Mouse (Mus musculus): Measurements from ENCODE around the gene Tspan3. TPM values are rescaled to one million over a fixed set of nuclear protein-coding genes. Genes with fewer than 3 reads are reported as not detected.

Gene Tspan3
- polyA plus RNA-seq, 1 experiment from 2014 or later = 592 TPM

DNA sequence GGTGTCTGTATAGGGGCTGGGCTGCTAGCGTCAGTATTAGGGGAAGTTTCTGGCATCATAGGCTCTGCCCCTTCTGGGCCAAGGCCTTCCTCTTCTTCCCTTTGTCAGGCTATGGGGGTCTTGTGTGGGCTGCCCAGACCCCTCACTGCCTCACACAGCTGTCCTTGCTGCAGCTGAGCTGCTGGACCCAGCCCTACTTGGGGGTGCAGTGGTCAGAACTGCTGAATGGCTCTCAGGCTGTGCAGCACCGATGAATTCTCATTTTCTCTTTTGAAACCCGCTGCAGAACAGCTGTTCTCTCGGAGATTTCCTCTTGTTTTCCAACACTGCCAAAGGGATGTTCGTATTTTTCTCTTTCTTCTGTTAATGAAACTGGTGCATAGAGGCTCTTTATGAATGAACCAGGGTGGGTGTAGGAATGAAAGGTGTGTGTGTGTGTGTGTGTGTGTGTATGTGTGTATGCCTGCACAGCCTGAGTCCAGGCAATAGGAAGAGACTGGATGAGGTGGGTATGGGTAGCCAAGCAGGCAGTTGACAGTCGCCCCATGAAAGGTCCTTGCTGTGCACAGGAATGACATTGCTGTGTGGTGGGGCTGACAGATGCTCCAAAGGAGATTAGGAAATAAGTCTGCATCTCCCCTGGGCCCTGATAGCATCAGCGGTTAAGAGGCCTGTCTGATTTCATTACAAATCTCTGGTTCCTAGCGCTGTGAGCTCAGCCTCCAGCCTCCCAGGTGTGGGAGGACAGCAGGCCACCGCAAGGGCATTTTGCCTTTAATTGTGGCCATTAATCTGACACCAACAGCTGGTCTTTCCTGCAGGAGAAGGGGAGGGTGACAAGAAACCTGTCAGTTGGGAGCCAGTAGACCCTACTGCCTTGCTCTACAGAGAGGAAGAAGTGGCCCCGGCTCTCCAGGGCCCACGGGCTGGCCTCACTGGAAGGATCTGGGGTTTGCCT, 26.5 kb upstream of the Tspan3 start:
- Histone ChIP-seq H3K27ac (peak overlapping the region; percentile 30; the same call in 1 of the 2 replicates), H3K27me3 (0 out of 2 replicates have a peak, but pooled peaks cover 9% of the 10 kb centered on the region), H3K36me3 (no peaks in the 10 kb centered on the region), H3K4me1 (replicated peaks) (peaks cover 19% of the 10 kb centered on the region), H3K9ac (replicated peaks) (no peak overlapping the region), H3K4me2 (replicated peaks) (no peak overlapping the region), H3K9me3 (no peaks in the 10 kb centered on the region), H3K4me3 (replicated peaks) (no peak overlapping the region)
- ATAC-seq = peak; percentile 71; the same call in 1 of the 2 replicates
- 55% methylated on average over 11 of the region's 11 CpGs for WGBS

DNA sequence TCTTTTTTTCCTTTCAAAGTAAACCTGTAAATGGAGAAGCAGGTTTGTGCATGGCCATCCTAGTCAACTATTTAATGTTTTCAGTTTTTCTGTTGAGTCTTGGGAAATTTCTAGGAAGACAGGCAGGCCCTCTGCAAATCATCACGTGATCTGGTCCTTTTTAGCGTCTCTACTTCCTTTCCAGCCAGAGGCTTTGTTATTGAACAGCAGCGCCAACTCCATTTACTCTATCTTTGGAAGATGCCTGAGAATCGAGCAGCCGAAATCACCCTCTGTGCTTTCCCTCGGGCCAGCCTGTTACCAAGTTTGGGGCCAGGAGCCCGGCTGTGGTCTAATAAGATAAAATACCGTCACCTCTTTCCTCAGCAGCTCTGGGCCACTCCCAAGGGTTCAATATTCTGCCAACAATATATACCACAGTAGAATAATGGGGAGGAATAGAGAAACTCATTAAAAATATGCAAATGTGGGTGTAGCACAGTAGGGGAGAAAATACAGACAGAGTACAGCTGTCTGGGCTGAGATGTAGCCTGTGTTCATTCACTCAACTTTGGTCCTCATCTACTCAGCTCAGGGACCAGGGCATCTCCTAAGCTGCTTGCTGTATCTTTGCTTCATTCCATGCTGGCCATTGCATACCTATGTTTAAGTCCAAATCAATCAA, 15.0 kb upstream of the Tspan3 start:
- Histone ChIP-seq H3K4me1 (replicated peaks) (peaks cover 13% of the 10 kb centered on the region), H3K9ac (replicated peaks) (no peak overlapping the region), H3K36me3 (no peaks in the 10 kb centered on the region), H3K9me3 (no peaks in the 10 kb centered on the region), H3K27ac (0 out of 2 replicates have a peak overlapping the region, but pooled peaks have one; percentile 35), H3K27me3 (no peaks in the 10 kb centered on the region), H3K4me2 (replicated peaks) (no peak overlapping the region), H3K4me3 (replicated peaks) (no peak overlapping the region)
- ATAC-seq = 0 out of 2 replicates have a peak, but pooled peaks have one; percentile 56
- WGBS = 30% methylated on average over 8 of the region's 8 CpGs

DNA sequence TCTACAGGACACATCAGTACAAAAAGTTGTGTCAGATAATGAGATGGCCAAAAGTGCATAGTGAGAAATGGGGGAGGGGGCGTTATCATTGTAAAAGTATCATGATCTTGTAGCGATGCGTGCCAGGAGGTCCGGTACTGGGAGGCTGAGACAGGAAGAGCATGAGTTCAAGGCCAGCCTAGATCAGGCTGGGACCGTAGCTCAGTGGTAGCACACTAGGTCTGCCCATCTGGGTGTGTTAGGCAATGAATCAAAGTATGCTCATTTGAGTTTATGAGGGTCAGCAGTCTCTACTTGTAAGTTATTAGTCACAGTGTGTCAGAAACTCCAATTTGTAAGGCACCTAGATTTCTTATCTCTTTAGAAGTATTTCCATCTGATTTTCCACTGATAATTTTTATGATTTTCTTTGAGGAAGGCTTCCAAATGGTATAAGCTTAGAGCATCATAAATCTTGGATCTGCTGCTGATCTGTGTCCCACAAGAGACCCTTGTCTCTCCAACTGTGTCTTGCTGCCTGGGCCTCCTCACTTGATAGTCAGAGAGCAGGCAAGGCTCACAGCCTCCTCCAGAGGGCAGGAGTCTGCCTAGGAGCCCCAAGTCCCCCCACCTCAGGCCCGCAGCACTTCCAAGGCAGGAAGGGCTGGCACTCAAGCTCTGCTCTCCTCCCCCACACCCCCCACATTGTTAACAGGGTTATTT, 14.3 kb upstream of the Tspan3 start:
- Histone ChIP-seq H3K27ac (no peak overlapping the region), H3K9me3 (no peaks in the 10 kb centered on the region), H3K9ac (replicated peaks) (no peak overlapping the region), H3K36me3 (no peaks in the 10 kb centered on the region), H3K4me2 (replicated peaks) (no peak overlapping the region), H3K4me3 (replicated peaks) (no peak overlapping the region), H3K4me1 (replicated peaks) (peaks cover 13% of the 10 kb centered on the region), H3K27me3 (no peaks in the 10 kb centered on the region)
- ATAC-seq = no peak
- WGBS = 76% methylated on average over 6 of the region's 6 CpGs

DNA sequence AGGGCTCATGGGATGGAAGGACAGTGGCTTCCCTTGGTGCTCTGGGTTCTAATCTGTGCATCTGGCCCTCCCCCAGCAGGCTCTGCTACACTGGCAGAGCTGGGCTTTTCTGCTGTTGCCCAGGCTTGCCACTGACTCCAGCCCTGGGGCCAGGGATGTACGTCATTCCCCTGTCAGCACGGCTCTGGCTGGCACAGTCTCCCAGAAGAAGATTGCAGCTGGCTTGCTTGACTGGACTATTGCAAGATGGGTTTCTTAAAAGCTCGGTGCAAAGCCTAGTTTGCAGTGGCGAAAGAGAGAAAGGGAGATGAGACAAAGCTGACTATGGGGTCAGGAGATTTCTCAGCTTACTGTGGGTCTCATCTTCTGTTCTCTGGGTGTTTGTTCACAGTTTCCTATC, 12.1 kb upstream of the Tspan3 start:
- ATAC-seq = no peak
- peaks cover 13% of the 10 kb centered on the region for H3K4me1 ChIP-seq (replicated peaks)
- no peaks in the 10 kb centered on the region for H3K27me3 ChIP-seq
- no peak overlapping the region for H3K4me3 ChIP-seq (replicated peaks)
- no peaks in the 10 kb centered on the region for H3K9me3 ChIP-seq
- WGBS = 80% methylated on average over 4 of the region's 4 CpGs
- H3K27ac ChIP-seq = no peak overlapping the region
- H3K9ac ChIP-seq (replicated peaks) = no peak overlapping the region
- H3K36me3 ChIP-seq = no peaks in the 10 kb centered on the region
- no peak overlapping the region for H3K4me2 ChIP-seq (replicated peaks)

DNA sequence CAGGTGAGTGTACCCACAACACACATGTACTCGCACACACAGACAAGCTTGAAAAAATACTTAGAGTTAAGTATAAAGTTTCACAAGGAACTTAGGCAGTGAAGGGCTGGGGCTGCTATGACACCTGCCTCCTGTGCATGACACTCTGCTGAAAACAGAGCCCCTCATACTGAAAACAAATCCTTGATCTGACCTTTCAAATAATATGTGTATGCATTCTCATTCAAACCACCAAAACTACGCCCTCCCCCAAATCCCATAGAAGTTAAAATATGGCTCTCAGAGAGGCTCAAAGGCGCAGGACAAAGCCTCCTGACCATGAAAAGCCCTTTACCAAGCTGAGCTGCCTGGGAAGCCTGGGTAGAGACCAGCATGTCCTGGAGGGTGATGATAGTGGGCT, 10.0 kb upstream of the Tspan3 start:
- H3K4me3 ChIP-seq (replicated peaks) = no peak overlapping the region

DNA sequence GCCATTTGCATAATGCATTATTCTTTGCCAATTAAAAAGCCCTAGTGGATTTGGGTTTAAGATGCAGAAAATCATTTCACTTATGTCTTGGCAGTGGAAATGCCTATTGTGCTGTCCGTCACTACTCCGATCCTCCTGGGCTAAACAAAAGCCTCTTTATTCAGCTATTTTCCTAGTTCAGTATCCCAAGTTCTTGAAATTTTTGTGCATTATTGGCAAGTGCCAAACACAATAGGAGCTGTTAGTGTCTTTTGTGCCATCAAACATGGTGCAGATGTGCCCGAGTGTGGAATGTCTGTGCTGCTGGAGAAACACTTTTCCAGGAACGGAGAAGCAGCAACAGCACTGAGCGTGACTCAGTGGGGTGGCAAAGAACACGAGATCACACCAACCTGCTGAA, 2.4 kb upstream of the Tspan3 start:
- H3K4me3 ChIP-seq (replicated peaks) = no peak overlapping the region
- H3K4me1 ChIP-seq (replicated peaks) = peaks cover 14% of the 10 kb centered on the region
- no peak overlapping the region for H3K27ac ChIP-seq
- ATAC-seq = no peak
- H3K9me3 ChIP-seq = no peaks in the 10 kb centered on the region
- no peaks in the 10 kb centered on the region for H3K27me3 ChIP-seq
- peak overlapping the region; percentile 8; the same call in 1 of the 2 replicates for H3K4me2 ChIP-seq (replicated peaks)
- WGBS = 7% methylated on average over 6 of the region's 6 CpGs
- no peak overlapping the region for H3K9ac ChIP-seq (replicated peaks)
- peaks cover 4% of the 10 kb centered on the region; the same call in 1 of the 2 replicates for H3K36me3 ChIP-seq

More for the DNA sequence above, 10.0 kb upstream of the Tspan3 start:
- H3K27ac ChIP-seq = no peak overlapping the region
- no peaks in the 10 kb centered on the region for H3K9me3 ChIP-seq
- H3K4me2 ChIP-seq (replicated peaks) = no peak overlapping the region
- peaks cover under 1% of the 10 kb centered on the region; the same call in 1 of the 2 replicates for H3K36me3 ChIP-seq
- H3K9ac ChIP-seq (replicated peaks) = no peak overlapping the region
- WGBS = 75% methylated on average over 3 of the region's 3 CpGs
- no peak for ATAC-seq
- H3K4me1 ChIP-seq (replicated peaks) = peaks cover 6% of the 10 kb centered on the region
- H3K27me3 ChIP-seq = no peaks in the 10 kb centered on the region

DNA sequence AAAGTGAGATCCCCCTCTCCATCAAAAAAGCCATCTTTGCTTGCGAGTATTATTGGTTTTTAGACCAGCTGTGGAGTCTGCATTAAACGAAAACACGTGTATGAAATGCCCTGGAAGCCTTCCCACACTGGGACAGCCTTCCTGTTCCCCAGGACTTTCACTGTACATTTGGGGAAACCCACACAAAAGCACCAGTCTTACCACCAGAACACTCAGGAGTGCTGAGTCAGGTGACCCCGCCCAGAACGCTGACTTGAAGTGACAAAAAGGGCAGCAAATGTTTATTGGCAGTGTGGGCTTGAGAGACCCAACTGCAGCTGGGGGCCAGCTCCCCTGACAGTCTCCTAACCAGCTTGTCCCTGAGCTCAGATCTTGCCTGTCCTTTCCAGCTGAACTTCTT, 884 bp upstream of the Tspan3 start:
- H3K27ac ChIP-seq = no peak overlapping the region
- peaks cover 4% of the 10 kb centered on the region; the same call in 1 of the 2 replicates for H3K36me3 ChIP-seq
- H3K4me1 ChIP-seq (replicated peaks) = peaks cover 21% of the 10 kb centered on the region
- H3K4me3 ChIP-seq (replicated peaks) = no peak overlapping the region
- H3K9ac ChIP-seq (replicated peaks) = no peak overlapping the region
- H3K4me2 ChIP-seq (replicated peaks) = no peak overlapping the region
- H3K9me3 ChIP-seq = no peaks in the 10 kb centered on the region
- 75% methylated on average over 5 of the region's 5 CpGs for WGBS
- H3K27me3 ChIP-seq = no peaks in the 10 kb centered on the region
- no peak for ATAC-seq

DNA sequence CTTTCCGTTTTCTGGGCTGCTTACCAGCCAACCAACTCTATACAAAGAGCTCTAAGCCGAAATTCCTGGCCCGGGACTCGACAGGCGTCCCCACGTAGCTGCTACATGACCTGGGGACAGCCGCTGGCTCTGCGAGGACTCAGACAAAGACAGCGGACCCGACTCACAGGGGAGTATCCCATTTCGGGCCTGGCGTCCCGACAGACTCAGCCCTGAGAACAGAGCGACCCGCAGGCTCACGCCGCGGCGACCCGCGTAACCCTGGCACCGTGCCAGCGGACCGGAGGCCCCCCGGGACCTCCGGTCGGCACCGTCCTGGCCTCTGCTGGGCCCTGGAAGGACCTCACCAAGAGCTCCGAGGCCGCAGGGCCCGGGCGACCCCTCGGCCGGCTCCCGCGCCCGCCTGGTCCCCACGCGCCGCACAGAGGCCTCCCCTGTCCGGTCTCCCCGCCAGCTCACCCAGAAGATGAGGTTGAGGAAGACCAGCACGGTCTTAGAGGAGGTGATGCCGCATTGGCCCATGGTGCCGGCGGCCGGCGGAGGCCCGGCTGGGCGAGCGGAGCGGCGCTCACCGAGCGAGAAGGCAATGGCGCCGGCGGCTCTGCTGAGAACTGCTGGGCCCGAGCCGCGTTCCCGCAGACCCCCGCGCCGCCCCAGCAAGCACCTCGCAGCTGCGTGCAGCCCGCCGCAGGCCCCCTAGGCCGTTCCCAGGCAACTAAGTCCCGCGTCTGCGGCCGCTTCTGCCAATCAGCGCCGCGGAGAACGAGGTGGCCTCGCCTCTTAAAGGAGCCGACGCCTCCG, 4.7 kb downstream of the Tspan3 start:
- Histone ChIP-seq H3K36me3 (no peaks in the 10 kb centered on the region), H3K4me2 (replicated peaks) (peak overlapping the region; percentile 80), H3K4me3 (replicated peaks) (peak overlapping the region; percentile 71), H3K9ac (replicated peaks) (peak overlapping the region; percentile 97), H3K27ac (peak overlapping the region; percentile 98), H3K27me3 (no peaks in the 10 kb centered on the region), H3K4me1 (replicated peaks) (peaks cover 33% of the 10 kb centered on the region), H3K9me3 (no peaks in the 10 kb centered on the region)
- ATAC-seq = peak; percentile 99
- WGBS = under 1% methylated on average over 82 of the region's 82 CpGs

DNA sequence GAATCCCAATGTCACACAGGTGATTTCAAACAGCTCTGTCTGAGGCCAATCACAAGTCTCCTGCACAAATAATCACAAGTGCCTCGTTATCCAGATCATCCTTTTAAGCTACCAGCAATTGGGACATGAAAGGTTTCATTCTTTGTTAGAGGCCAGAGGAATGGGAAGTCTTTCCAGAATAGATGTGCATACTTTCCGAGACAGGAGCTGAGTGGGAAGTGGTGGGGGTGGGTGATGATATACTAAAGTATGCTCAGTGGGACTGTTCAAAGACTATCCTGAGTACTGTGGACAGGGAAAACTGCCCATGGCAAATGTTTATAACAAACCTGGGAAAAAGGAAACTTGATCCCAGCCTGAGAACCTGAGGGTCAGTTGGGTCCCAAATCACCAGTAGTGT, 5.8 kb downstream of the Tspan3 start:
- H3K27me3 ChIP-seq = no peaks in the 10 kb centered on the region
- peaks cover 33% of the 10 kb centered on the region for H3K4me1 ChIP-seq (replicated peaks)
- H3K27ac ChIP-seq = no peak overlapping the region
- H3K36me3 ChIP-seq = no peaks in the 10 kb centered on the region
- H3K9me3 ChIP-seq = no peaks in the 10 kb centered on the region
- H3K4me2 ChIP-seq (replicated peaks) = peak overlapping the region; percentile 80
- peak overlapping the region; percentile 71 for H3K4me3 ChIP-seq (replicated peaks)
- 5% methylated on average over 2 of the region's 2 CpGs for WGBS
- peak overlapping the region; percentile 97 for H3K9ac ChIP-seq (replicated peaks)
- ATAC-seq = no peak

DNA sequence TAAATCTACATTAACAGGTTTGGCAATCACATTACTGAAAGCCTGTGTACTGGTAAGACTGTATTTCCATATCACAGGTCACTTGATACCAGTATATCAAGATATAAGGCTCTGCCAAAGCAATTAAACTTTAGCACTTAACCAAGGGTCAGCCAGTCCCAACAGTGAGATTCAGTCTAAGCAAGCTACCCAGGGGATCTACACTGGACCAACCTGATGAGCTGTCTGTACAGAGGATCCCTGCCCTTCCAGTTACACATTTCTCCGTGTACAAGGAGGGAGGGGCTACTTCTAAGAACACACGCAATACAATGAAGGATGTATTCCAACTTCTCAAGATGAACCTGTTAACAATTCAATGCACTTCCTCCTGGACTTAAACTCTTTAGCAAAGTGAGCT, 7.2 kb downstream of the Tspan3 start:
- Histone ChIP-seq H3K27ac (no peak overlapping the region), H3K36me3 (no peaks in the 10 kb centered on the region), H3K9ac (replicated peaks) (no peak overlapping the region), H3K27me3 (no peaks in the 10 kb centered on the region), H3K4me2 (replicated peaks) (0 out of 2 replicates have a peak overlapping the region, but pooled peaks have one; percentile 11), H3K9me3 (no peaks in the 10 kb centered on the region), H3K4me3 (replicated peaks) (no peak overlapping the region), H3K4me1 (replicated peaks) (peaks cover 39% of the 10 kb centered on the region)
- WGBS = 75% methylated on average over 2 of the region's 2 CpGs
- ATAC-seq = no peak

DNA sequence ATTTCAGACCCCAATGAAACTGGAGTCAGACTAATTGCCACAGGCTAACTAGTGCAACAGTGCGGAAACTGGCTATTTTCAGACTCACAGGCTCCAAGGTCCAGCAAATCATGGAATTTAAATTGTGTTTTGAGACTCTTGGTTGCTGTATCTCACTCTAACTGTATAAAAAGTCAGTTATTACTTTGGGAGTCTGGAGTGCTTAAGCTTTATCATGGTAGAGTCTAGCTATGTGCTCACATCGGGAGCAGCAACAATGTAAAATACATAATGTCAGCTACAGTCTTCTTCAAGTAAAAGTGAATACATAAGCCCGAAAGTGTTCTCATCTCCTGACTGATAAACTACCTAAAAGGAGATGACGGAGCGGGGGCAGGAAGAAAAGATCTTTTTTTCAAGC, 10.7 kb downstream of the Tspan3 start:
- peaks cover 4% of the 10 kb centered on the region; the same call in 1 of the 2 replicates for H3K36me3 ChIP-seq
- no peaks in the 10 kb centered on the region for H3K9me3 ChIP-seq
- 93% methylated on average over 5 of the region's 5 CpGs for WGBS
- H3K9ac ChIP-seq (replicated peaks) = no peak overlapping the region
- H3K27me3 ChIP-seq = no peaks in the 10 kb centered on the region
- H3K4me2 ChIP-seq (replicated peaks) = no peak overlapping the region
- no peak overlapping the region for H3K4me3 ChIP-seq (replicated peaks)
- H3K27ac ChIP-seq = no peak overlapping the region
- no peak for ATAC-seq
- peaks cover 37% of the 10 kb centered on the region for H3K4me1 ChIP-seq (replicated peaks)
